Mouse (Mus musculus) lung, postnatal 0 days (tissue): ENCODE measurements at regions not wholly inside any gene's neighbourhood (a gene's known extent, or its start where the extent isn't known, plus 50 kb on each side); places are given as distances from the start of the nearest gene placed in this dataset.

ENCODE experiments used
- ATAC-seq: fragments of 200-750 bp; cut with Nextera tagmentation; 2 replicates; pipeline ENCODE4 v1.8.0; 2017; ENCODE audit warnings: moderate library complexity
- DNase-seq: peaks from one replicate; pipeline ENCODE4 v3.0.0-alpha.2; 2016; ENCODE audit warnings: low spot score
- H3K27ac ChIP-seq: fragments of 300-500 bp; sonication (generic); 2 replicates; pipeline ENCODE4 v1.5.1; 2014; ENCODE audit warnings: antibody characterized with exemption, mild to moderate bottlenecking, low read length, mixed read lengths
- H3K27me3 ChIP-seq: fragments of 300-500 bp; sonication (generic); replicated peaks from 2 replicates; pipeline ENCODE4 v1.6.1; 2014; ENCODE audit warnings: low read length, mixed read lengths; ENCODE audit not compliant: insufficient read depth
- H3K36me3 ChIP-seq: fragments of 300-500 bp; sonication (generic); 2 replicates; pipeline ENCODE4 v1.6.1; 2014; ENCODE audit warnings: low read length, mixed read lengths; ENCODE audit not compliant: insufficient read depth
- H3K4me1 ChIP-seq: fragments of 300-500 bp; sonication (generic); 2 replicates; pipeline ENCODE4 v1.6.1; 2014; ENCODE audit warnings: antibody characterized with exemption, low read depth, low read length, mixed read lengths; ENCODE audit not compliant: insufficient read depth
- H3K4me2 ChIP-seq: fragments of 300-500 bp; sonication (generic); replicated peaks from 2 replicates; pipeline ENCODE4 v1.6.1; 2014; ENCODE audit warnings: low read depth, mild to moderate bottlenecking, low read length, moderate library complexity, mixed read lengths
- H3K4me3 ChIP-seq: fragments of 300-500 bp; sonication (generic); 2 replicates; pipeline ENCODE4 v1.5.1; 2014; ENCODE audit warnings: low read depth, low read length
- H3K9ac ChIP-seq: fragments of 300-500 bp; sonication (generic); replicated peaks from 2 replicates; pipeline ENCODE4 v1.6.1; 2014; ENCODE audit warnings: low read depth, mild to moderate bottlenecking
- H3K9me3 ChIP-seq: fragments of 300-500 bp; sonication (generic); 2 replicates; pipeline ENCODE4 v1.6.1; 2016; ENCODE audit warnings: low read length, mixed read lengths
- CTCF ChIP-seq: IDR thresholded peaks from 2 replicates; pipeline ENCODE4 v1.5.1; 2016; ENCODE audit warnings: antibody characterized with exemption, mild to moderate bottlenecking
- EP300 ChIP-seq: IDR thresholded peaks from 2 replicates; pipeline ENCODE4 v1.6.1; 2016; ENCODE audit warnings: antibody characterized with exemption, mild to moderate bottlenecking, control low read depth
- WGBS: fragments of 180-500 bp; shearing (Covaris S2); extraction: QIAGEN DNeasy Blood & Tissue Kit; methylation state at CpG from one replicate; pipeline ENCODE4 v1.1.7; 2014; 5-methylcytosine and 5-hydroxymethylcytosine counted together

GRCm38 (mm10) chr2:103873381-103873780 is 75.9 kb upstream of the Caprin1 start:
- H3K4me3 ChIP-seq = no peak overlapping the region
- H3K27ac ChIP-seq = no peak overlapping the region
- H3K4me1 ChIP-seq = no peaks in the 10 kb centered on the region
- no peak for ATAC-seq
- H3K27me3 ChIP-seq = no peaks in the 10 kb centered on the region
- H3K4me2 ChIP-seq = no peak overlapping the region
- TF ChIP-seq CTCF = no peak
- TF ChIP-seq EP300 = no peak
- no peaks in the 10 kb centered on the region for H3K9me3 ChIP-seq
- WGBS = 84% methylated on average over 6 of the region's 6 CpGs
- DNase-seq = no peak
- H3K9ac ChIP-seq = no peak overlapping the region
- H3K36me3 ChIP-seq = no peaks in the 10 kb centered on the region

- DNase-seq = no peak
- TF ChIP-seq EP300 (no peak), CTCF (no peak)
- no peaks in the 10 kb centered on the region for H3K27me3 ChIP-seq
- no peak overlapping the region for H3K4me2 ChIP-seq
- no peak overlapping the region for H3K27ac ChIP-seq
- no peak overlapping the region for H3K9ac ChIP-seq
- H3K9me3 ChIP-seq = no peaks in the 10 kb centered on the region
- no peaks in the 10 kb centered on the region for H3K36me3 ChIP-seq
- H3K4me3 ChIP-seq = no peak overlapping the region
- WGBS = 58% methylated on average over 3 of the region's 3 CpGs
- H3K4me1 ChIP-seq = no peaks in the 10 kb centered on the region
- no peak for ATAC-seq
Observed at GRCm38 (mm10) chr2:103874466-103874865, 77.0 kb upstream of the Caprin1 start.

DNA sequence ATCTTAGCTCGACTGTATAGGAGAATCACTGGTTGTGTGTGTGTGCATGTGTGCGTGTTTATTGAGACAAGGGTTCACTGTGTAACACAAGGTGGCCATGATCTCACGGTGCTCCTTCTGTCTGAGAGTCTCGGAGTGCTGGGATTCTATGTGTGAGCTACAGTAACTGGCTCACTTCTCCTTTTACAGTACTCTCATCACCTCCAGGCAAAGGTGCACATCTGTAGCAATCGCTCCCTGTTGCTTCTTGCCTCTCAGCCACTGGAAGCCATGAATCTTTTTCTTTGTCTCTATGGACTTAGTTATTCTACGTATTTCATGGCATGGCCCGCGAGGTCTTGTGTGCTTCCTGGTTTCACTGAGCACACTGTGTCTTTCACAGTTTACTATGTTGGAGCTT is 78.3 kb upstream of the Caprin1 start:
- Histone ChIP-seq H3K36me3 (no peaks in the 10 kb centered on the region), H3K27ac (no peak overlapping the region), H3K27me3 (no peaks in the 10 kb centered on the region), H3K9ac (no peak overlapping the region), H3K4me1 (no peaks in the 10 kb centered on the region), H3K4me3 (no peak overlapping the region), H3K4me2 (no peak overlapping the region), H3K9me3 (no peaks in the 10 kb centered on the region)
- DNase-seq = no peak
- TF ChIP-seq CTCF (no peak), EP300 (no peak)
- no peak for ATAC-seq
- 76% methylated on average over 8 of the region's 8 CpGs for WGBS

GRCm38 (mm10) chr2:103876236-103876635 is 78.8 kb upstream of the Caprin1 start:
- TF ChIP-seq CTCF = no peak
- H3K9ac ChIP-seq = no peak overlapping the region
- H3K27ac ChIP-seq = no peak overlapping the region

GRCm38 (mm10) chr2:103881026-103881763 is 76.6 kb upstream of the Lmo2 start:
- Histone ChIP-seq H3K27ac (no peak overlapping the region), H3K36me3 (no peaks in the 10 kb centered on the region), H3K9ac (no peak overlapping the region), H3K27me3 (no peaks in the 10 kb centered on the region), H3K4me1 (no peaks in the 10 kb centered on the region), H3K4me3 (no peak overlapping the region), H3K4me2 (no peak overlapping the region), H3K9me3 (no peaks in the 10 kb centered on the region)
- no peak for TF ChIP-seq EP300
- TF ChIP-seq CTCF = no peak
- ATAC-seq (no peak), DNase-seq (no peak)
- WGBS = 28% methylated on average over 10 of the region's 10 CpGs

More at GRCm38 (mm10) chr2:103876236-103876635, 78.8 kb upstream of the Caprin1 start:
- Histone ChIP-seq H3K27me3 (no peaks in the 10 kb centered on the region), H3K4me1 (no peaks in the 10 kb centered on the region), H3K36me3 (no peaks in the 10 kb centered on the region), H3K4me2 (no peak overlapping the region), H3K4me3 (no peak overlapping the region), H3K9me3 (no peaks in the 10 kb centered on the region)
- ATAC-seq (no peak), DNase-seq (no peak)
- WGBS = 68% methylated on average over 2 of the region's 2 CpGs

DNA sequence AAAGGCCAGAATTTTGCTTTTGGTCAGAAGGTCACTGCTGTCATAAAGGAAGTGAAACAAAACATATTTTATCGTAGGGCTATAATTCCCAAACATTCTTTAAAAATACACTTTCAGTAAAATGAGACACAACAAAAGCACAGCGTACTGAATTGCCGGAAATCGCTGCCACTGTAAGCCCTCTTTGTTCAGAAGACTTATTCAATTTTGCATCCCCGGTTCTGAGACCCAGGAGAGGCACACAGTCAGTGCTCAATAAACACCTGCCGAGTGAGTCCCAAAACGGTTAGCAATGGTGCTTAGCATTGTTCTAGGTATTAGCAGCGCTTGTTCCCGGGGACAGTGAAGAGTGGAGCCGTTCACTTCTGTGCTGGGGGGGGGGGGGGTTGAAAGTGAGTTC is 72.9 kb upstream of the Lmo2 start:
- Histone ChIP-seq H3K27ac (no peak overlapping the region), H3K4me3 (no peak overlapping the region), H3K4me2 (no peak overlapping the region), H3K36me3 (no peaks in the 10 kb centered on the region), H3K9me3 (no peaks in the 10 kb centered on the region), H3K27me3 (no peaks in the 10 kb centered on the region), H3K4me1 (no peaks in the 10 kb centered on the region), H3K9ac (no peak overlapping the region)
- TF ChIP-seq EP300 (no peak), CTCF (no peak)
- 50% methylated on average over 10 of the region's 10 CpGs for WGBS
- no peak for DNase-seq
- no peak for ATAC-seq

GRCm38 (mm10) chr2:103888023-103888422 is 69.8 kb upstream of the Lmo2 start:
- Histone ChIP-seq H3K27me3 (no peaks in the 10 kb centered on the region), H3K9me3 (no peaks in the 10 kb centered on the region), H3K36me3 (no peaks in the 10 kb centered on the region), H3K27ac (no peak overlapping the region), H3K4me2 (no peak overlapping the region), H3K4me3 (no peak overlapping the region), H3K9ac (no peak overlapping the region), H3K4me1 (no peaks in the 10 kb centered on the region)
- ATAC-seq (no peak), DNase-seq (no peak)
- WGBS = 86% methylated on average over 7 of the region's 7 CpGs
- TF ChIP-seq CTCF (no peak), EP300 (no peak)
